Mouse (Mus musculus) heart, embryonic 16.5 days (tissue): ENCODE measurements at regions not wholly inside any gene's neighbourhood (a gene's known extent, or its start where the extent isn't known, plus 50 kb on each side); places are given as distances from the start of the nearest gene placed in this dataset.

Experiments used
- ATAC-seq: fragments of 200-750 bp; cut with Nextera tagmentation; replicated peaks from 2 replicates; pipeline ENCODE4 v1.8.0; 2017; ENCODE audit warnings: moderate number of reproducible peaks; ENCODE audit not compliant: insufficient read depth, low FRiP score; ENCODE audit errors: extremely low read depth
- H3K27ac ChIP-seq: fragments of 300-500 bp; sonication (generic); 2 replicates; pipeline ENCODE4 v1.5.1; 2014; ENCODE audit warnings: mild to moderate bottlenecking, low read length, control low read depth, moderate library complexity
- H3K27me3 ChIP-seq: fragments of 300-500 bp; sonication (generic); 2 replicates; pipeline ENCODE4 v1.6.1; 2014; ENCODE audit warnings: low read length, mixed read lengths; ENCODE audit not compliant: control insufficient read depth, insufficient read depth
- H3K36me3 ChIP-seq: fragments of 300-500 bp; sonication (generic); 2 replicates; pipeline ENCODE4 v1.6.1; 2014; ENCODE audit not compliant: control insufficient read depth, insufficient read depth
- H3K4me1 ChIP-seq: fragments of 300-500 bp; sonication (generic); 2 replicates; pipeline ENCODE4 v1.6.1; 2014; ENCODE audit warnings: low read length, mixed read lengths; ENCODE audit not compliant: control insufficient read depth, insufficient read depth
- H3K4me2 ChIP-seq: fragments of 300-500 bp; sonication (generic); 2 replicates; pipeline ENCODE4 v1.6.1; 2014; ENCODE audit warnings: low read depth, mild to moderate bottlenecking, control low read depth, low read length
- H3K4me3 ChIP-seq: fragments of 300-500 bp; sonication (generic); 2 replicates; pipeline ENCODE4 v1.5.1; 2014; ENCODE audit warnings: mild to moderate bottlenecking, control low read depth, low read length
- H3K9ac ChIP-seq: fragments of 300-500 bp; sonication (generic); 2 replicates; pipeline ENCODE4 v1.6.1; 2014; ENCODE audit warnings: low read length, control low read depth
- H3K9me3 ChIP-seq: fragments of 300-500 bp; sonication (generic); replicated peaks from 2 replicates; pipeline ENCODE4 v1.6.1; 2016; ENCODE audit warnings: low read length; ENCODE audit not compliant: control insufficient read depth
- WGBS: fragments of 180-500 bp; shearing (Covaris S2); extraction: QIAGEN DNeasy Blood & Tissue Kit; methylation state at CpG from one replicate; pipeline ENCODE4 v1.1.7; 2014; 5-methylcytosine and 5-hydroxymethylcytosine counted together

- H3K36me3 ChIP-seq = no peaks in the 10 kb centered on the region
- 87% methylated on average over 9 of the region's 9 CpGs for whole genome bisulfite sequencing
- H3K9me3 ChIP-seq = no peaks in the 10 kb centered on the region
- no peak overlapping the region for H3K9ac ChIP-seq
- H3K27me3 ChIP-seq = no peaks in the 10 kb centered on the region
- H3K4me2 ChIP-seq = no peak overlapping the region
- H3K4me3 ChIP-seq = no peak overlapping the region
- H3K27ac ChIP-seq = no peak overlapping the region
- no peaks in the 10 kb centered on the region for H3K4me1 ChIP-seq
- no peak for ATAC-seq
These were observed 560.0 kb upstream of the Adgrl2 start for GRCm38 (mm10) chr3:149550231-149550951.

- 70% methylated on average over 6 of the region's 6 CpGs for WGBS
- H3K36me3 ChIP-seq = no peaks in the 10 kb centered on the region
- H3K4me2 ChIP-seq = no peak overlapping the region
- no peak overlapping the region for H3K4me3 ChIP-seq
- no peaks in the 10 kb centered on the region for H3K9me3 ChIP-seq
- H3K4me1 ChIP-seq = no peaks in the 10 kb centered on the region
- H3K27ac ChIP-seq = no peak overlapping the region
- no peaks in the 10 kb centered on the region for H3K27me3 ChIP-seq
- no peak for ATAC-seq
- H3K9ac ChIP-seq = no peak overlapping the region
These were observed 556.7 kb upstream of the Adgrl2 start for GRCm38 (mm10) chr3:149547045-149547444.

- H3K4me2 ChIP-seq = no peak overlapping the region
- ATAC-seq = no peak
- 64% methylated on average over 10 of the region's 10 CpGs for WGBS
These were observed 555.9 kb upstream of the Adgrl2 start for GRCm38 (mm10) chr3:149546256-149546655.

GRCm38 (mm10) chr3:149534183-149534582 lies 543.8 kb upstream of the Adgrl2 start:
- Histone ChIP-seq H3K4me3 (no peak overlapping the region), H3K4me1 (no peaks in the 10 kb centered on the region), H3K9ac (no peak overlapping the region), H3K36me3 (no peaks in the 10 kb centered on the region), H3K27ac (no peak overlapping the region), H3K4me2 (no peak overlapping the region), H3K9me3 (peaks cover 1% of the 10 kb centered on the region; the same call in 1 of the 2 replicates), H3K27me3 (no peaks in the 10 kb centered on the region)
- WGBS = 54% methylated on average over 4 of the region's 4 CpGs
- ATAC-seq = no peak

More at GRCm38 (mm10) chr3:149546256-149546655, 555.9 kb upstream of the Adgrl2 start:
- Histone ChIP-seq H3K27ac (no peak overlapping the region), H3K9ac (no peak overlapping the region), H3K4me1 (no peaks in the 10 kb centered on the region), H3K9me3 (no peaks in the 10 kb centered on the region), H3K27me3 (no peaks in the 10 kb centered on the region), H3K36me3 (no peaks in the 10 kb centered on the region), H3K4me3 (no peak overlapping the region)

GRCm38 (mm10) chr3:149530026-149530607 lies 539.8 kb upstream of the Adgrl2 start:
- ATAC-seq = no peak

GRCm38 (mm10) chr3:149526509-149526908 lies 536.2 kb upstream of the Adgrl2 start:
- H3K9me3 ChIP-seq = no peaks in the 10 kb centered on the region
- no peaks in the 10 kb centered on the region for H3K27me3 ChIP-seq
- H3K4me2 ChIP-seq = no peak overlapping the region
- no peaks in the 10 kb centered on the region for H3K36me3 ChIP-seq
- 92% methylated on average over 3 of the region's 3 CpGs for WGBS
- no peaks in the 10 kb centered on the region for H3K4me1 ChIP-seq
- no peak overlapping the region for H3K9ac ChIP-seq
- no peak for ATAC-seq
- H3K27ac ChIP-seq = no peak overlapping the region
- no peak overlapping the region for H3K4me3 ChIP-seq

More at GRCm38 (mm10) chr3:149530026-149530607, 539.8 kb upstream of the Adgrl2 start:
- Histone ChIP-seq H3K4me2 (no peak overlapping the region), H3K36me3 (no peaks in the 10 kb centered on the region), H3K4me1 (no peaks in the 10 kb centered on the region), H3K9me3 (no peaks in the 10 kb centered on the region), H3K9ac (no peak overlapping the region), H3K4me3 (no peak overlapping the region), H3K27me3 (no peaks in the 10 kb centered on the region), H3K27ac (no peak overlapping the region)
- whole genome bisulfite sequencing = 86% methylated on average over 13 of the region's 13 CpGs

GRCm38 (mm10) chr3:149519575-149519929 lies 529.2 kb upstream of the Adgrl2 start:
- H3K4me2 ChIP-seq = peak overlapping the region; percentile 86
- H3K27me3 ChIP-seq = no peaks in the 10 kb centered on the region
- 26% methylated on average over 15 of the region's 15 CpGs for WGBS
- H3K4me3 ChIP-seq = peak overlapping the region; percentile 53
- H3K4me1 ChIP-seq = no peaks in the 10 kb centered on the region
- H3K27ac ChIP-seq = no peak overlapping the region
- H3K36me3 ChIP-seq = no peaks in the 10 kb centered on the region
- 0 out of 2 replicates have a peak, but pooled peaks cover 2% of the 10 kb centered on the region for H3K9me3 ChIP-seq
- H3K9ac ChIP-seq = peak overlapping the region; percentile 16
- no peak for ATAC-seq

GRCm38 (mm10) chr3:149518928-149519574 lies 528.7 kb upstream of the Adgrl2 start:
- Histone ChIP-seq H3K27ac (no peak overlapping the region), H3K9ac (peak overlapping the region; percentile 16), H3K9me3 (0 out of 2 replicates have a peak, but pooled peaks cover 2% of the 10 kb centered on the region), H3K4me3 (peak overlapping the region; percentile 53), H3K27me3 (no peaks in the 10 kb centered on the region), H3K4me1 (no peaks in the 10 kb centered on the region), H3K4me2 (peak overlapping the region; percentile 86), H3K36me3 (no peaks in the 10 kb centered on the region)
- ATAC-seq = no peak
- WGBS = 8% methylated on average over 27 of the region's 27 CpGs

- WGBS = 87% methylated on average over 11 of the region's 11 CpGs
- H3K9ac ChIP-seq = no peak overlapping the region
- no peaks in the 10 kb centered on the region for H3K27me3 ChIP-seq
- H3K9me3 ChIP-seq = 0 out of 2 replicates have a peak, but pooled peaks cover 2% of the 10 kb centered on the region
- ATAC-seq = no peak
- H3K4me2 ChIP-seq = no peak overlapping the region
- H3K36me3 ChIP-seq = no peaks in the 10 kb centered on the region
- H3K4me1 ChIP-seq = no peaks in the 10 kb centered on the region
- no peak overlapping the region for H3K27ac ChIP-seq
- no peak overlapping the region for H3K4me3 ChIP-seq
These were observed 527.2 kb upstream of the Adgrl2 start for GRCm38 (mm10) chr3:149517537-149517936.
